Mouse (Mus musculus) kidney, postnatal 0 days (tissue): ENCODE data around the gene Fam129b. TPM values are rescaled to one million over a fixed set of nuclear protein-coding genes. Genes with fewer than 3 reads are reported as not detected.
A peak's percentile ranks its signal among the peaks of the same experiment; 100 is the strongest.

Source experiments
- ATAC-seq: fragments of 200-750 bp; cut with Nextera tagmentation; replicated peaks from 2 replicates; pipeline ENCODE4 v1.8.0; 2017; ENCODE audit warnings: low read depth, moderate number of reproducible peaks, moderate TSS enrichment, moderate library complexity; ENCODE audit not compliant: low FRiP score
- DNase-seq: peaks from one replicate; pipeline ENCODE4 v3.0.0-alpha.2; 2016; ENCODE audit warnings: low spot score
- H3K27ac ChIP-seq: fragments of 300-500 bp; sonication (generic); 2 replicates; pipeline ENCODE4 v1.5.1; 2014; ENCODE audit warnings: mild to moderate bottlenecking
- H3K27me3 ChIP-seq: fragments of 300-500 bp; sonication (generic); 2 replicates; pipeline ENCODE4 v1.6.1; 2014; ENCODE audit warnings: low read length, mixed read lengths; ENCODE audit not compliant: insufficient read depth
- H3K36me3 ChIP-seq: fragments of 300-500 bp; sonication (generic); 2 replicates; pipeline ENCODE4 v1.6.1; 2014; ENCODE audit warnings: low read length, mixed read lengths; ENCODE audit not compliant: insufficient read depth
- H3K4me1 ChIP-seq: fragments of 300-500 bp; sonication (generic); replicated peaks from 2 replicates; pipeline ENCODE4 v1.6.1; 2014; ENCODE audit warnings: antibody characterized with exemption, low read length, mixed read lengths; ENCODE audit not compliant: insufficient read depth
- H3K4me2 ChIP-seq: fragments of 300-500 bp; sonication (generic); 2 replicates; pipeline ENCODE4 v1.6.1; 2014; ENCODE audit warnings: mild to moderate bottlenecking, low read length, moderate library complexity, mixed read lengths
- H3K4me3 ChIP-seq: fragments of 300-500 bp; sonication (generic); replicated peaks from 2 replicates; pipeline ENCODE4 v1.5.1; 2014; ENCODE audit warnings: low read depth, low read length
- H3K9ac ChIP-seq: fragments of 300-500 bp; sonication (generic); 2 replicates; pipeline ENCODE4 v1.6.1; 2014; ENCODE audit warnings: low read depth, low read length
- H3K9me3 ChIP-seq: fragments of 300-500 bp; sonication (generic); replicated peaks from 2 replicates; pipeline ENCODE4 v1.6.1; 2016; ENCODE audit warnings: low read length, inconsistent platforms, mixed read lengths
- CTCF ChIP-seq: IDR thresholded peaks from 2 replicates; pipeline ENCODE4 v1.5.1; 2016; ENCODE audit warnings: antibody characterized with exemption, low read depth, mild to moderate bottlenecking, moderate library complexity
- WGBS: fragments of 180-500 bp; shearing (Covaris S2); extraction: QIAGEN DNeasy Blood & Tissue Kit; methylation state at CpG from one replicate; pipeline ENCODE4 v1.1.7; 2014; 5-methylcytosine and 5-hydroxymethylcytosine counted together
- polyA plus RNA-seq: library from polyadenylated mRNA; unstranded; fragments of >200 nt; fragmentation: Nextera tagmentation; extraction: Ambion mirVana; gene quantifications from 2 replicates; pipeline ENCODE4 v1.2.1, GENCODE M21; 2015

The Fam129b gene
- polyA plus RNA-seq, 1 experiment from 2014 or later = 42.2 TPM

- H3K27me3 ChIP-seq = no peaks in the 10 kb centered on the region
- peaks cover 20% of the 10 kb centered on the region; the same call in 1 of the 2 replicates for H3K36me3 ChIP-seq
- H3K4me2 ChIP-seq = peak overlapping the region; percentile 72
- H3K27ac ChIP-seq = peak overlapping the region; percentile 90; the same call in 1 of the 2 replicates
- 3% methylated on average over 9 of the region's 9 CpGs for WGBS
- peak overlapping the region; percentile 70 for H3K4me3 ChIP-seq
- peaks cover 12% of the 10 kb centered on the region for H3K4me1 ChIP-seq
- peak overlapping the region; percentile 92 for H3K9ac ChIP-seq
- DNase-seq = no peak
- no peak for TF ChIP-seq CTCF
- ATAC-seq = no peak
- H3K9me3 ChIP-seq = no peaks in the 10 kb centered on the region
These were observed 86.9 kb downstream of the Fam129b start for GRCm38 (mm10) chr2:32962875-32963220.

DNA sequence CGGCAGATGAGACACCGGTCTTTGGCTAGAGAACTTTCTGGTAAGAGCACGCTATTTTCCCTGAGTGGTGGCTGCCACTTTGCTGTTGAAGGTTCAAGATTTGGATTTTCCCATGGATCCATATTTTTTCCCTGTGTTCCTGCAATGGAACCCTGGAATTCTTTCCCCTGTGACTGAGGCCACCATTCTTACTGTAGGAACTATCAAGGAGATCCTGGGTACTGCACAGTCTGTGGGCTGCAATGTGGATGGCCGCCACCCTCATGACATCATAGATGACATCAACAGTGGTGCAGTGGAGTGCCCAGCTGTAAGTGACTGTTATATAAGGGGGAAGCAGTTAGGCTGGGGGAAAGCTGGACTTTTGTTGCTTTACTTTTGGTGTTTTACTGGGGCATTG is 87.6 kb downstream of the Fam129b start:
- peak overlapping the region; percentile 72 for H3K4me2 ChIP-seq
- H3K4me3 ChIP-seq = peak overlapping the region; percentile 70
- H3K9me3 ChIP-seq = no peaks in the 10 kb centered on the region
- H3K27ac ChIP-seq = no peak overlapping the region
- ATAC-seq (no peak), DNase-seq (no peak)
- peak overlapping the region; percentile 92; the same call in 1 of the 2 replicates for H3K9ac ChIP-seq
- H3K36me3 ChIP-seq = peaks cover 20% of the 10 kb centered on the region; the same call in 1 of the 2 replicates
- WGBS = 57% methylated on average over 4 of the region's 4 CpGs
- peaks cover 12% of the 10 kb centered on the region for H3K4me1 ChIP-seq
- no peak for TF ChIP-seq CTCF
- no peaks in the 10 kb centered on the region for H3K27me3 ChIP-seq

GRCm38 (mm10) chr2:32963981-32964380 is 88.1 kb downstream of the Fam129b start:
- no peak for TF ChIP-seq CTCF

DNA sequence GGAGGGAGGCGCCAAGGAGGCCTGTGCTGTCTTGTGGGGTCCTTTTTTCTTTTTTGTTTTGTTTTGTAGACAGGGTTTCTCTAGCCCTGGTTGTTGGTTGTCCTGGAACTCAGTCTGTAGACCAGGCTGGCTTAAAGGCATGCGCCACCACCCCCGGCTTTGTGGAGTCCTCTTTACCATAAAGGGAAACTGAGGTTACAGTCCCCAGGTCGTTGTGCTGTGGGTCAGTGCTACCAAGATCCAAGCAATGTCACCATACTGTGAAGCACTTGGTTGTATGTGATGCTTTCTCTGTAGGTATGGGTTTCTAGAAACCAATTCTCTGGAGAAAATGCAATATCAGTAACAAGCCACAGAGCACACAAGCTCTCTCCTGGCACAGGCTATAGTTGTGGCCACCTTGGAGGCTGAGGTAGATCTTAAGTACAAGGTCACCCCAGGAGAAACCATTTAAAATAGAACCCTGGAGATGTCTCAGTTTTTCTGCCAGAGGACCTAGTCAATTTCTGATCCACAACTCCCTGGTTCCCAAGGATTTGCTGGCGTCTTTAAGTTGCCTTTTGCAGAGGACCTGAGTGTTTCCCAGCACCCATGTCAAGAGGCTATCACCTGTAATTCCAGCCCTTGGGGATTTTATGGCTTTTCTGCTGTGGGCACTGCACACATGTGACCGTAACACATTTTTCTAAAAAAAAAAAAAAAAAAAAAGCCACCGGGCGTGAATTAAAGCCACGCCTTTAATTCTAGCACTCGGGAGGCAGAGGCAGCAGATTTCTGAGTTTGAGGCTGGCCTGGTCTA is 88.9 kb downstream of the Fam129b start:
- peaks cover 20% of the 10 kb centered on the region; the same call in 1 of the 2 replicates for H3K36me3 ChIP-seq
- no peak for TF ChIP-seq CTCF
- H3K27me3 ChIP-seq = no peaks in the 10 kb centered on the region
- H3K4me2 ChIP-seq = no peak overlapping the region
- no peak overlapping the region for H3K9ac ChIP-seq
- DNase-seq (no peak), ATAC-seq (no peak)
- WGBS = 37% methylated on average over 10 of the region's 10 CpGs
- H3K9me3 ChIP-seq = no peaks in the 10 kb centered on the region
- peaks cover 12% of the 10 kb centered on the region for H3K4me1 ChIP-seq
- no peak overlapping the region for H3K27ac ChIP-seq
- no peak overlapping the region for H3K4me3 ChIP-seq

More at GRCm38 (mm10) chr2:32963981-32964380, 88.1 kb downstream of the Fam129b start:
- Histone ChIP-seq H3K36me3 (peaks cover 20% of the 10 kb centered on the region; the same call in 1 of the 2 replicates), H3K4me1 (peaks cover 12% of the 10 kb centered on the region), H3K27me3 (no peaks in the 10 kb centered on the region), H3K4me3 (no peak overlapping the region), H3K9me3 (no peaks in the 10 kb centered on the region), H3K27ac (no peak overlapping the region), H3K9ac (no peak overlapping the region), H3K4me2 (peak overlapping the region; percentile 72; the same call in 1 of the 2 replicates)
- WGBS = 64% methylated on average over 1 of the region's 1 CpGs
- DNase-seq = no peak
- no peak for ATAC-seq

DNA sequence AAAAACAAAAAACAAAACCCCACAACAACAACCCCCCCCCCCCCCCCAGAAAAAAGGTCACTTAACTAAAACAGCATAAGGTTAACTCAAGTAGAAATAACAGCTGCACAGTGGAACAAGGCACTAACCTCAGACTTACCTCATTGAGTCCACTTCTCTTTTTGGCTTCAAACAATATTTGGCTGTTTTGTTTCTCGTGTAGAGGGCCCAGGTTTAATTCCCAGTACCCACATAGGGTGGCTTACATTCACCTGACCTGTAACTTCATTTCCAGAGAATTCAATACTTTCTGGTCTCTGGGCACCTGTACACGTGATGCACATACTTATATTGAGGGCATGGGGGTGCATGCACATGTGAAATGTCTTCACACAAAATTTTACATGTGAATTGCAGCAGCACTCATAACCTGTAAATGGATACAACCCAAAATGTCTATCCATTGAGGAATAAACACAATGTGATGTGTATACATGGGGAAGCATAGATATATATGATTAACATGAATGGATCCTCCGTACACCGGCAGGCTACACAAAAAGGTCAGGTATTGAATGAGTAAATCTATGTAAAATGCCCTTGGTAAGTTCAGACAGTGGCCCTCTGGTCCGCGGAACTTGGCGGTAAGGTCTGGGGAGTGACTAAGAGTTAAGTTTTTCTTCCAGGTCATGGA is 89.7 kb downstream of the Fam129b start:
- 18% methylated on average over 7 of the region's 7 CpGs for WGBS
- no peak for DNase-seq
- no peak overlapping the region for H3K4me3 ChIP-seq
- H3K4me2 ChIP-seq = no peak overlapping the region; the same call in 1 of the 2 replicates
- H3K9ac ChIP-seq = no peak overlapping the region
- no peaks in the 10 kb centered on the region for H3K9me3 ChIP-seq
- H3K27ac ChIP-seq = peak overlapping the region; percentile 96; the same call in 1 of the 2 replicates
- ATAC-seq = no peak
- H3K36me3 ChIP-seq = peaks cover 20% of the 10 kb centered on the region; the same call in 1 of the 2 replicates
- TF ChIP-seq CTCF = no peak
- no peaks in the 10 kb centered on the region for H3K27me3 ChIP-seq
- peaks cover 8% of the 10 kb centered on the region for H3K4me1 ChIP-seq

DNA sequence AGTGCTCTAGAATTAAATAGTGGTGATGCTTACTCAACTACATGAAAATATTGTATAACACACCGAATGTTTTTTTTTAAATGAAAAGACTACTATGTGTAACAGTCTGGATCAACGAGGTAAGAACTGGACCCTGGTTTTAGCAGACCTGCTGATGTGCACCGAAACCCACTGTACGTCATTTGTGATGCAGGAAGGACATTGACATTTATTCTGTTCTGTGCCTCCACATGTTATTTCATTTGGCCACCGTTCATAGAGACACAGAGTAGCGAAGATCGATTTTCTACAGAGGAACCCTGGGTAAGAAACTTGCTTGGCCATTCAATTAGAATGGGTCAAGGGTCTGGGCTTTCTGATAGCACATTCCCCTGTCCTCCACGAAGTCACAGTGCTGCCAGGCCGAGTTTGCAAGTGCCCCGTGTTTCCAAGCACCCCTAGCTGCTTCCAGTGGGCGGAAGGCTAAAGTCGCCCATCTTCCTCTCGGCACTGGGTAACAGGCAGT is 90.3 kb downstream of the Fam129b start:
- H3K4me3 ChIP-seq = peak overlapping the region; percentile 51
- DNase-seq = no peak
- peak overlapping the region; percentile 69 for H3K4me2 ChIP-seq
- TF ChIP-seq CTCF = no peak
- WGBS = 9% methylated on average over 13 of the region's 13 CpGs
- no peak for ATAC-seq
- peak overlapping the region; percentile 69 for H3K9ac ChIP-seq
- peaks cover 20% of the 10 kb centered on the region; the same call in 1 of the 2 replicates for H3K36me3 ChIP-seq
- H3K4me1 ChIP-seq = peaks cover 5% of the 10 kb centered on the region
- H3K27me3 ChIP-seq = no peaks in the 10 kb centered on the region
- H3K27ac ChIP-seq = peak overlapping the region; percentile 96
- no peaks in the 10 kb centered on the region for H3K9me3 ChIP-seq
